Mouse (Mus musculus) lung, embryonic 14.5 days (tissue): Measurements from ENCODE around the gene Sbk1. TPM values are rescaled to one million over a fixed set of nuclear protein-coding genes. Genes with fewer than 3 reads are reported as not detected.
A peak's percentile ranks its signal among the peaks of the same experiment; 100 is the strongest.
"Not testable (repeated sequence)": the region's sequence is repeated elsewhere in the genome, so short reads cannot be mapped to it uniquely, and the experiment has no call there.

Source experiments
- ATAC-seq: fragments of 200-750 bp; cut with Nextera tagmentation; 2 replicates; pipeline ENCODE4 v1.8.0; 2017; ENCODE audit warnings: mild to moderate bottlenecking, moderate TSS enrichment, moderate library complexity; ENCODE audit not compliant: insufficient read depth
- DNase-seq: peaks from one replicate; pipeline ENCODE4 v3.0.0-alpha.2; 2015
- H3K27ac ChIP-seq: fragments of 300-500 bp; sonication (generic); 2 replicates; pipeline ENCODE4 v1.5.1; 2014; ENCODE audit warnings: low read depth, mild to moderate bottlenecking, moderate library complexity
- H3K27me3 ChIP-seq: fragments of 300-500 bp; sonication (generic); 2 replicates; pipeline ENCODE4 v1.6.1; 2014; ENCODE audit warnings: low read length, control low read depth; ENCODE audit not compliant: insufficient read depth
- H3K36me3 ChIP-seq: fragments of 300-500 bp; sonication (generic); 2 replicates; pipeline ENCODE4 v1.6.1; 2014; ENCODE audit warnings: control low read depth; ENCODE audit not compliant: insufficient read depth
- H3K4me1 ChIP-seq: fragments of 300-500 bp; sonication (generic); 2 replicates; pipeline ENCODE4 v1.6.1; 2014; ENCODE audit warnings: antibody characterized with exemption, control low read depth; ENCODE audit not compliant: insufficient read depth
- H3K4me2 ChIP-seq: fragments of 300-500 bp; sonication (generic); 2 replicates; pipeline ENCODE4 v1.6.1; 2014; ENCODE audit warnings: mild to moderate bottlenecking
- H3K4me3 ChIP-seq: fragments of 300-500 bp; sonication (generic); 2 replicates; pipeline ENCODE4 v1.5.1; 2014; ENCODE audit warnings: low read depth, low read length
- H3K9ac ChIP-seq: fragments of 300-500 bp; sonication (generic); 2 replicates; pipeline ENCODE4 v1.6.1; 2014
- H3K9me3 ChIP-seq: fragments of 300-500 bp; sonication (generic); 2 replicates; pipeline ENCODE4 v1.6.1; 2016; ENCODE audit warnings: low read depth, low read length, control low read depth
- CTCF ChIP-seq: IDR thresholded peaks from 2 replicates; pipeline ENCODE4 v1.5.1; 2016; ENCODE audit warnings: antibody characterized with exemption, low read depth
- WGBS: fragments of 180-500 bp; shearing (Covaris S2); extraction: QIAGEN DNeasy Blood & Tissue Kit; methylation state at CpG from one replicate; pipeline ENCODE4 v1.1.7; 2014; 5-methylcytosine and 5-hydroxymethylcytosine counted together
- polyA plus RNA-seq: library from polyadenylated mRNA; unstranded; fragments of >200 nt; fragmentation: Nextera tagmentation; extraction: Ambion mirVana; gene quantifications from 2 replicates; pipeline ENCODE4 v1.2.1, GENCODE M21; 2014

Gene Sbk1
- polyA plus RNA-seq, 1 experiment from 2014 or later: 57.0 TPM

GRCm38 (mm10) chr7:126298856-126299255 lies 26.4 kb downstream of the Sbk1 start:
- no peak overlapping the region for H3K9ac ChIP-seq
- DNase-seq (no peak), ATAC-seq (no peak)
- peaks cover 10% of the 10 kb centered on the region for H3K36me3 ChIP-seq
- no peaks in the 10 kb centered on the region for H3K4me1 ChIP-seq
- no peak overlapping the region for H3K4me3 ChIP-seq
- TF ChIP-seq CTCF: no peak
- 61% methylated on average over 4 of the region's 4 CpGs for WGBS
- H3K27ac ChIP-seq: no peak overlapping the region
- H3K4me2 ChIP-seq: no peak overlapping the region
- H3K27me3 ChIP-seq: no peaks in the 10 kb centered on the region
- no peaks in the 10 kb centered on the region for H3K9me3 ChIP-seq

GRCm38 (mm10) chr7:126301831-126302230 lies 29.4 kb downstream of the Sbk1 start:
- not testable (repeated sequence) for H3K4me1 ChIP-seq, DNase-seq, H3K4me2 ChIP-seq, ATAC-seq, H3K27me3 ChIP-seq, H3K9ac ChIP-seq, H3K27ac ChIP-seq, H3K4me3 ChIP-seq, H3K36me3 ChIP-seq, H3K9me3 ChIP-seq
- WGBS: 76% methylated on average over 5 of the region's 5 CpGs

GRCm38 (mm10) chr7:126311822-126312221 lies 39.4 kb downstream of the Sbk1 start:
- 83% methylated on average over 4 of the region's 4 CpGs for WGBS
- Histone ChIP-seq H3K36me3 (no peaks in the 10 kb centered on the region), H3K27ac (no peak overlapping the region), H3K27me3 (no peaks in the 10 kb centered on the region), H3K4me2 (no peak overlapping the region), H3K4me1 (no peaks in the 10 kb centered on the region), H3K4me3 (no peak overlapping the region), H3K9me3 (no peaks in the 10 kb centered on the region), H3K9ac (no peak overlapping the region)
- no peak for TF ChIP-seq CTCF
- ATAC-seq (no peak), DNase-seq (no peak)

- H3K4me1 ChIP-seq: no peaks in the 10 kb centered on the region
- no peak overlapping the region for H3K4me3 ChIP-seq
- no peak for TF ChIP-seq CTCF
- WGBS: 37% methylated on average over 5 of the region's 5 CpGs
- DNase-seq (no peak), ATAC-seq (no peak)
- H3K9ac ChIP-seq: no peak overlapping the region
- no peak overlapping the region for H3K27ac ChIP-seq
- no peak overlapping the region for H3K4me2 ChIP-seq
- H3K36me3 ChIP-seq: no peaks in the 10 kb centered on the region
- H3K27me3 ChIP-seq: no peaks in the 10 kb centered on the region
- no peaks in the 10 kb centered on the region for H3K9me3 ChIP-seq
Measured at GRCm38 (mm10) chr7:126313309-126313708, 40.9 kb downstream of the Sbk1 start.

GRCm38 (mm10) chr7:126314273-126314672 lies 41.9 kb downstream of the Sbk1 start:
- H3K4me2 ChIP-seq: no peak overlapping the region
- H3K4me3 ChIP-seq: no peak overlapping the region
- no peaks in the 10 kb centered on the region for H3K9me3 ChIP-seq
- H3K27ac ChIP-seq: no peak overlapping the region
- H3K27me3 ChIP-seq: no peaks in the 10 kb centered on the region
- no peak for ATAC-seq
- TF ChIP-seq CTCF: no peak
- H3K9ac ChIP-seq: no peak overlapping the region
- no peaks in the 10 kb centered on the region for H3K36me3 ChIP-seq
- no peaks in the 10 kb centered on the region for H3K4me1 ChIP-seq
- no peak for DNase-seq
- WGBS: 52% methylated on average over 8 of the region's 8 CpGs

GRCm38 (mm10) chr7:126323729-126324128 lies 51.3 kb downstream of the Sbk1 start:
- 9% methylated on average over 11 of the region's 11 CpGs for WGBS
- H3K36me3 ChIP-seq: no peaks in the 10 kb centered on the region
- no peak for ATAC-seq
- H3K4me3 ChIP-seq: no peak overlapping the region
- no peaks in the 10 kb centered on the region for H3K4me1 ChIP-seq
- no peak overlapping the region for H3K27ac ChIP-seq
- H3K4me2 ChIP-seq: no peak overlapping the region
- no peak overlapping the region for H3K9ac ChIP-seq
- no peaks in the 10 kb centered on the region for H3K27me3 ChIP-seq
- no peaks in the 10 kb centered on the region for H3K9me3 ChIP-seq
- peak; percentile 89 for TF ChIP-seq CTCF
- DNase-seq: peak; percentile 96

- Histone ChIP-seq H3K36me3 (no peaks in the 10 kb centered on the region), H3K4me3 (no peak overlapping the region), H3K9ac (no peak overlapping the region), H3K27ac (no peak overlapping the region), H3K27me3 (no peaks in the 10 kb centered on the region), H3K4me2 (no peak overlapping the region), H3K4me1 (no peaks in the 10 kb centered on the region), H3K9me3 (no peaks in the 10 kb centered on the region)
- ATAC-seq: no peak
- TF ChIP-seq CTCF: no peak
- 6% methylated on average over 3 of the region's 3 CpGs for WGBS
- peak; percentile 11 for DNase-seq
Measured at GRCm38 (mm10) chr7:126324791-126325190, 52.4 kb downstream of the Sbk1 start.

GRCm38 (mm10) chr7:126325576-126326273 lies 53.3 kb downstream of the Sbk1 start:
- H3K4me1 ChIP-seq, ATAC-seq, H3K9ac ChIP-seq, H3K4me3 ChIP-seq, H3K9me3 ChIP-seq, H3K27ac ChIP-seq, H3K27me3 ChIP-seq, H3K4me2 ChIP-seq, H3K36me3 ChIP-seq, DNase-seq: not testable (repeated sequence)
- 21% methylated on average over 9 of the region's 9 CpGs for WGBS

GRCm38 (mm10) chr7:126328848-126329247 lies 56.4 kb downstream of the Sbk1 start:
- WGBS: 91% methylated on average over 4 of the region's 6 CpGs
- H3K9ac ChIP-seq, ATAC-seq: not testable (repeated sequence)

More at GRCm38 (mm10) chr7:126328848-126329247, 56.4 kb downstream of the Sbk1 start:
- H3K36me3 ChIP-seq, DNase-seq, H3K9me3 ChIP-seq, H3K27ac ChIP-seq, H3K4me3 ChIP-seq, H3K4me2 ChIP-seq, H3K4me1 ChIP-seq, H3K27me3 ChIP-seq: not testable (repeated sequence)
